Mouse (Mus musculus): ENCODE data around the gene Dnah1. TPM values are rescaled to one million over a fixed set of nuclear protein-coding genes. Genes with fewer than 3 reads are reported as not detected.

The Dnah1 gene
- polyA plus RNA-seq, 2 experiments = 5.6 to 12.1 TPM

DNA sequence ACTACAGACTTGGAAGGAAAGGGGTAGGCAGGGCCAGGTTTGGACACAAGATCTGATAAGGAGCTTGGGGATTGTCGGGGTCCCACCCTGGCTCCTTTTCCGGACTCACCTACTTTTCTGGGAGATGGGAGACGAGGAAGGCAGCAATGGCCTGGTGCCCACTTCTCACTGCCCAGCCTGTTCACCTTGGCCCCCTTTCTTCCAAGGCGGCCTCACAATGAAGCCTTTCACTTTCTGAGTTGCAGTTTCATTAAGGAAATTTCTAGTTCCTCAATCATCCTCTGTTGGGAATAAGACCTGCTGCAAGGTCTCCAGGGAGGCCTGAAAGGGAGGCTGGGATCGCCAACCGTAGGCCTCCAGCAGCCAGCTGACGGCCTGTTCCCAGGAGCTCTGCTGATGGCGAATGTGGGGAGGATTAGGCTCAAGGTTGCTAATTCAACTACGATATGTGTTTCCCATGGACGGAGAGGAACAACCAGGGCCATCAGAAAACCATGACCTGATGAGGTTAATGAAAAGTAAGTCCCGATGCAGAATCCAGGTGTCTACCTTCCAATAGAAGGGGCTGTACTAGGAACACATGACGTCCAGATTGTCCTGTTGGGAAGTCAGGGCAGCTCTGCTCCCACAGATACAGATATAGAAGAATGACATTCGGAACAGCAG lies 91.2 kb downstream of the Dnah1 start:
- H3K36me3 ChIP-seq (ENCODE audit: control insufficient read depth, insufficient read depth, low read length) = no peaks in the 10 kb centered on the region
- H3K4me1 ChIP-seq (ENCODE audit: control insufficient read depth, insufficient read depth, low read length) = peaks cover 3% of the 10 kb centered on the region; the same call in 1 of the 2 replicates
- ATAC-seq (ENCODE audit: low FRiP score, low read depth) (no peak), DNase-seq (ENCODE audit: low spot score) (no peak)
- H3K9ac ChIP-seq (ENCODE audit: low read depth, low read length, severe bottlenecking) = no peak overlapping the region
- no peak overlapping the region for H3K27ac ChIP-seq (replicated peaks; ENCODE audit: low read depth, low read length)
- no peak overlapping the region for H3K4me3 ChIP-seq (replicated peaks; ENCODE audit: low read length)
- no peak overlapping the region for H3K4me2 ChIP-seq (replicated peaks; ENCODE audit: low read depth, low read length, severe bottlenecking)
- no peaks in the 10 kb centered on the region for H3K9me3 ChIP-seq (ENCODE audit: control insufficient read depth, low read length)
- no peaks in the 10 kb centered on the region for H3K27me3 ChIP-seq (ENCODE audit: control insufficient read depth, insufficient read depth, low read length)
- 85% methylated on average over 13 of the region's 13 CpGs for WGBS
- TF ChIP-seq POLR2A (IDR thresholded peaks at IDR 0.05; ENCODE audit: borderline replicate concordance, extremely low read depth, insufficient read depth, insufficient read length) = no peak

DNA sequence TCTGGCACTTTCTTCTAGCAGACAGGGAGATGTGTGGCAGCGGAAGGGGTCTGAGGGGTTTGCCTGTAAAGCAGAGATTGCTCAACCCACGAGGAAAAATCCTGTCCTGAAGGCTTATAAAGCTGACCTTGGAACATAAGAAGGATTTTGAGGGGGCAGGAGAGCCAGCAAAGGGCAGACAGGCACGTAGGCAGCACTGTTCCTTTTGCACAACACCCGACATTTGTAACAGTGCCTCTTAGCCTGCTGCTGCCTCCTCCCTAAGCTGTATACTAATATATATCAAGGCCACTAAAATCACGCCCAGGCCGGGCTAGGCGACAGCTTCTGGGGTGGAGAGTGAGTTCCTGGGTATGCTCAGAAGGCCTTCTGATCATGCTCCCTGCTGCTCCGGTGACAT lies 93.3 kb downstream of the Dnah1 start:
- H3K27me3 ChIP-seq (ENCODE audit: control insufficient read depth, insufficient read depth, low read length) = no peaks in the 10 kb centered on the region
- H3K4me3 ChIP-seq (replicated peaks; ENCODE audit: low read length) = no peak overlapping the region
- no peak for TF ChIP-seq POLR2A (IDR thresholded peaks at IDR 0.05; ENCODE audit: borderline replicate concordance, extremely low read depth, insufficient read depth, insufficient read length)
- 61% methylated on average over 8 of the region's 8 CpGs for WGBS
- no peak overlapping the region for H3K4me2 ChIP-seq (replicated peaks; ENCODE audit: low read depth, low read length, severe bottlenecking)
- ATAC-seq (ENCODE audit: low FRiP score, low read depth) (no peak), DNase-seq (ENCODE audit: low spot score) (no peak)
- no peak overlapping the region for H3K27ac ChIP-seq (replicated peaks; ENCODE audit: low read depth, low read length)
- no peaks in the 10 kb centered on the region for H3K9me3 ChIP-seq (ENCODE audit: control insufficient read depth, low read length)
- no peaks in the 10 kb centered on the region for H3K36me3 ChIP-seq (ENCODE audit: control insufficient read depth, insufficient read depth, low read length)
- H3K9ac ChIP-seq (ENCODE audit: low read depth, low read length, severe bottlenecking) = no peak overlapping the region
- peaks cover 10% of the 10 kb centered on the region for H3K4me1 ChIP-seq (ENCODE audit: control insufficient read depth, insufficient read depth, low read length)

DNA sequence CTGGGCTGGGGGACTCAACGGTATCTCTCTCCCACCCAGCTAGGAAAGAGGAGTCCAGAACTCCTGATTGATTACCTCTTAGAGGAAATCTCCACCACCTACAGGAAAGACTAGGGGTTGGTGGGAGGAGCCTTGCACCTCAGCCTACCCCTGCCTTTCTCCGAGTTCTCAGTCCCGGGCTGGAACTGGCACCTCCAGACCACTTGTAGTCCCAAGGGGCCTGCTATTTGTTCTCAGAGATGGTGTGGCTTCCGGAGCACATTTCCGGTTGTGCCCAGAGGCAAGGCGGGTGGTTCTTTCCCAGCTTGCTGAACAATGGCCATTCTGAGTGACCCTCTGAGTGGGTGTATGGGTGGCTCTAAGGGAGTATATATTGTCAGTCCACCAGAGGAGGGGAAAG lies 95.5 kb downstream of the Dnah1 start:
- Histone ChIP-seq H3K4me1 (ENCODE audit: control insufficient read depth, insufficient read depth, low read length) (peaks cover 10% of the 10 kb centered on the region), H3K9ac (ENCODE audit: low read depth, low read length, severe bottlenecking) (no peak overlapping the region), H3K4me2 (replicated peaks; ENCODE audit: low read depth, low read length, severe bottlenecking) (no peak overlapping the region), H3K27ac (replicated peaks; ENCODE audit: low read depth, low read length) (no peak overlapping the region), H3K4me3 (replicated peaks; ENCODE audit: low read length) (no peak overlapping the region), H3K36me3 (ENCODE audit: control insufficient read depth, insufficient read depth, low read length) (no peaks in the 10 kb centered on the region), H3K9me3 (ENCODE audit: control insufficient read depth, low read length) (no peaks in the 10 kb centered on the region), H3K27me3 (ENCODE audit: control insufficient read depth, insufficient read depth, low read length) (no peaks in the 10 kb centered on the region)
- TF ChIP-seq POLR2A (IDR thresholded peaks at IDR 0.05; ENCODE audit: borderline replicate concordance, extremely low read depth, insufficient read depth, insufficient read length) = no peak
- WGBS = 63% methylated on average over 6 of the region's 6 CpGs
- DNase-seq (ENCODE audit: low spot score) (no peak), ATAC-seq (ENCODE audit: low FRiP score, low read depth) (no peak)

DNA sequence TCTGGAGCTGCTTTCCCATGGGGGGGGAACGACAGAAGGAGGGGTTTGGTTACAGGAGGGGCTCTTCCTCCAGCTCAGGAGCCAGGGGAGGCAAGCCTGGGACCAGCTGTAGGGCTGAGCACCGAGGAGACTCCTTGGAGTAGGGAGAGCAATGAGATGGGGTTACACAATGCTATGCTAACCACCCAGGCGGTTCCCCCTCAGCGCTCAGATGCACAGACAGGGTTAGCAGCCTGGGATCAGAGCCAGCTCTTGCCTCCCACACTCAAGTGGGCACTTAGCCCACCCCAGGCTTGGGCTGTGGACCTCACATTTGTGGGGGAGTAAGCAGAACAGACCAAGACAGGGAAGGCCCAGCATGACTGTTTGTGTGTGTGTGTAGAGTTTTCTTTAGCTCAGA lies 96.7 kb downstream of the Dnah1 start:
- no peak overlapping the region for H3K9ac ChIP-seq (ENCODE audit: low read depth, low read length, severe bottlenecking)
- no peak for TF ChIP-seq POLR2A (IDR thresholded peaks at IDR 0.05; ENCODE audit: borderline replicate concordance, extremely low read depth, insufficient read depth, insufficient read length)
- 58% methylated on average over 4 of the region's 4 CpGs for WGBS
- H3K4me2 ChIP-seq (replicated peaks; ENCODE audit: low read depth, low read length, severe bottlenecking) = no peak overlapping the region
- peak; percentile 41 for DNase-seq (ENCODE audit: low spot score)
- no peak overlapping the region for H3K4me3 ChIP-seq (replicated peaks; ENCODE audit: low read length)
- peak; percentile 75 for ATAC-seq (ENCODE audit: low FRiP score, low read depth)
- H3K4me1 ChIP-seq (ENCODE audit: control insufficient read depth, insufficient read depth, low read length) = peaks cover 10% of the 10 kb centered on the region
- no peaks in the 10 kb centered on the region for H3K27me3 ChIP-seq (ENCODE audit: control insufficient read depth, insufficient read depth, low read length)
- H3K27ac ChIP-seq (replicated peaks; ENCODE audit: low read depth, low read length) = peak overlapping the region; percentile 21; the same call in 1 of the 2 replicates
- H3K36me3 ChIP-seq (ENCODE audit: control insufficient read depth, insufficient read depth, low read length) = no peaks in the 10 kb centered on the region
- H3K9me3 ChIP-seq (ENCODE audit: control insufficient read depth, low read length) = no peaks in the 10 kb centered on the region

DNA sequence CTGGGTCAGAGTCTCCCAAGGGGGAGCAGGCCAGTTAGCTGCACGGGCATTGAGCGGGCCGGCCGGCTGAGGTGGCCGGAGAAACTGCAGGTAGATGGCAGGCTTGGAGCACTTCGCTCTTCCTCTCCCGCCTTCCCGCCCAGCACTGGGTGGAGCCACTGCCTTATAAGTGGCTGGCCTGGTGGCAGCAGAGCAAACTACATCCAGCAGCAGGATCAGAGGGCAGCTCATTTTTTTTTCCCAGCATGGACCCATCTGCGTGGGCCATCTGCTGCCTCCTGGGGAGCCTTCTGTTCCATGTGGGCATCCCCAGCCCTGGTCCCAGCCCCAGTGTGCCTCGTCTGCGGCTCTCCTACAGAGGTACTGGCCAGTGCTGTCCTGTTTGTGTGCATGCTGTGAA lies 106.0 kb downstream of the Dnah1 start, which contains the start of gene Sema3g:
Gene Sema3g (plus strand): TSS at position 195 of the 400 bp plus-strand sequence.
- WGBS = 7% methylated on average over 11 of the region's 11 CpGs
- no peak within 1 kb of the TSS for H3K4me3 ChIP-seq (replicated peaks; ENCODE audit: low read length)

More for the DNA sequence above, 106.0 kb downstream of the Dnah1 start, which contains the start of gene Sema3g:
- H3K4me1 ChIP-seq (ENCODE audit: control insufficient read depth, insufficient read depth, low read length) = 0 out of 2 replicates have a peak, but pooled peaks cover 9% of the 10 kb centered on the region
- H3K27ac ChIP-seq (replicated peaks; ENCODE audit: low read depth, low read length) = no peak within 1 kb of the TSS
- ATAC-seq (ENCODE audit: low FRiP score, low read depth) (peak; percentile 21; the same call in 1 of the 2 replicates), DNase-seq (ENCODE audit: low spot score) (peak; percentile 71)
- TF ChIP-seq POLR2A (IDR thresholded peaks at IDR 0.05; ENCODE audit: borderline replicate concordance, extremely low read depth, insufficient read depth, insufficient read length) = no peak
- H3K4me2 ChIP-seq (replicated peaks; ENCODE audit: low read depth, low read length, severe bottlenecking) = peak within 1 kb of the TSS; percentile 26
- H3K27me3 ChIP-seq (ENCODE audit: control insufficient read depth, insufficient read depth, low read length) = no peaks in the 10 kb centered on the region
- H3K36me3 ChIP-seq (ENCODE audit: control insufficient read depth, insufficient read depth, low read length) = no peaks in the 10 kb centered on the region
- no peaks in the 10 kb centered on the region for H3K9me3 ChIP-seq (ENCODE audit: control insufficient read depth, low read length)
- no peak within 1 kb of the TSS; the same call in 1 of the 2 replicates for H3K9ac ChIP-seq (ENCODE audit: low read depth, low read length, severe bottlenecking)
